Mouse (Mus musculus) cerebellum, adult 2 months (tissue): ENCODE measurements at regions not wholly inside any gene's neighbourhood (a gene's known extent, or its start where the extent isn't known, plus 50 kb on each side); places are given as distances from the start of the nearest gene placed in this dataset.

Experiments
- CTCF ChIP-seq: fragments of 200-500 bp; IDR thresholded peaks from 2 replicates; pipeline ENCODE4 v1.5.1; 2011; ENCODE audit warnings: low read depth, mild to moderate bottlenecking, control low read depth, low read length, moderate library complexity, borderline replicate concordance; ENCODE audit not compliant: insufficient read depth
- POLR2A ChIP-seq: fragments of 200-500 bp; IDR thresholded peaks from 2 replicates; pipeline ENCODE4 v1.6.1; 2011; ENCODE audit warnings: low read length, control low read depth, borderline replicate concordance; ENCODE audit not compliant: insufficient read depth

- no peak for TF ChIP-seq POLR2A
- TF ChIP-seq CTCF: no peak
Observed at GRCm38 (mm10) chr7:136094681-136095360, 378.7 kb upstream of the Mki67 start.
